Mouse (Mus musculus) hindbrain, embryonic 12.5 days (tissue): ENCODE measurements around the gene Xirp1. TPM values are rescaled to one million over a fixed set of nuclear protein-coding genes. Genes with fewer than 3 reads are reported as not detected.

ENCODE experiments used
- ATAC-seq: fragments of 200-750 bp; cut with Nextera tagmentation; 2 replicates; pipeline ENCODE4 v1.8.0; 2017; ENCODE audit warnings: moderate TSS enrichment; ENCODE audit not compliant: low FRiP score
- H3K27ac ChIP-seq: fragments of 300-500 bp; sonication (generic); 2 replicates; pipeline ENCODE4 v1.5.1; 2016; ENCODE audit warnings: mild to moderate bottlenecking
- H3K27me3 ChIP-seq: fragments of 300-500 bp; sonication (generic); 2 replicates; pipeline ENCODE4 v1.6.1; 2016; ENCODE audit warnings: mild to moderate bottlenecking
- H3K36me3 ChIP-seq: fragments of 300-500 bp; sonication (generic); 2 replicates; pipeline ENCODE4 v1.6.1; 2016; ENCODE audit warnings: mild to moderate bottlenecking
- H3K4me1 ChIP-seq: fragments of 300-500 bp; sonication (generic); 2 replicates; pipeline ENCODE4 v1.6.1; 2016
- H3K4me2 ChIP-seq: fragments of 300-500 bp; sonication (generic); replicated peaks from 2 replicates; pipeline ENCODE4 v1.6.1; 2016; ENCODE audit warnings: mild to moderate bottlenecking
- H3K4me3 ChIP-seq: fragments of 300-500 bp; sonication (generic); 2 replicates; pipeline ENCODE4 v1.5.1; 2016; ENCODE audit warnings: mild to moderate bottlenecking
- H3K9ac ChIP-seq: fragments of 300-500 bp; sonication (generic); 2 replicates; pipeline ENCODE4 v1.6.1; 2016; ENCODE audit warnings: mild to moderate bottlenecking, moderate library complexity
- H3K9me3 ChIP-seq: fragments of 300-500 bp; sonication (generic); replicated peaks from 2 replicates; pipeline ENCODE4 v1.6.1; 2016; ENCODE audit warnings: mild to moderate bottlenecking
- WGBS: fragments of 180-500 bp; shearing (Covaris S2); methylation state at CpG from one replicate; pipeline ENCODE4 v1.1.7; 2016; 5-methylcytosine and 5-hydroxymethylcytosine counted together
- polyA plus RNA-seq: library from polyadenylated mRNA; unstranded; fragments of >200 nt; fragmentation: Nextera tagmentation; extraction: Ambion mirVana; gene quantifications from 2 replicates; pipeline ENCODE4 v1.2.1, GENCODE M21; 2016

Gene Xirp1
- polyA plus RNA-seq, 1 experiment from 2014 or later = 0.04 TPM

GRCm38 (mm10) chr9:119982956-119983551 is 40.3 kb downstream of the Xirp1 start:
- Histone ChIP-seq H3K36me3 (no peaks in the 10 kb centered on the region), H3K4me1 (peaks cover 53% of the 10 kb centered on the region), H3K27me3 (peaks cover 27% of the 10 kb centered on the region), H3K9ac (peak overlapping the region; percentile 57), H3K4me3 (peak overlapping the region; percentile 60), H3K4me2 (peak overlapping the region; percentile 87), H3K9me3 (no peaks in the 10 kb centered on the region), H3K27ac (0 out of 2 replicates have a peak overlapping the region, but pooled peaks have one; percentile 48)
- peak; percentile 4; the same call in 1 of the 2 replicates for ATAC-seq
- WGBS = under 1% methylated on average over 48 of the region's 48 CpGs

- H3K36me3 ChIP-seq = no peaks in the 10 kb centered on the region
- H3K9me3 ChIP-seq = no peaks in the 10 kb centered on the region
- 2% methylated on average over 11 of the region's 11 CpGs for WGBS
- H3K27ac ChIP-seq = peak overlapping the region; percentile 84; the same call in 1 of the 2 replicates
- H3K4me1 ChIP-seq = peaks cover 60% of the 10 kb centered on the region
- H3K4me3 ChIP-seq = peak overlapping the region; percentile 60
- H3K27me3 ChIP-seq = peaks cover 27% of the 10 kb centered on the region
- H3K9ac ChIP-seq = peak overlapping the region; percentile 0; the same call in 1 of the 2 replicates
- peak; percentile 44 for ATAC-seq
- peak overlapping the region; percentile 87 for H3K4me2 ChIP-seq
These were observed 41.1 kb downstream of the Xirp1 start for GRCm38 (mm10) chr9:119982241-119982811.

DNA sequence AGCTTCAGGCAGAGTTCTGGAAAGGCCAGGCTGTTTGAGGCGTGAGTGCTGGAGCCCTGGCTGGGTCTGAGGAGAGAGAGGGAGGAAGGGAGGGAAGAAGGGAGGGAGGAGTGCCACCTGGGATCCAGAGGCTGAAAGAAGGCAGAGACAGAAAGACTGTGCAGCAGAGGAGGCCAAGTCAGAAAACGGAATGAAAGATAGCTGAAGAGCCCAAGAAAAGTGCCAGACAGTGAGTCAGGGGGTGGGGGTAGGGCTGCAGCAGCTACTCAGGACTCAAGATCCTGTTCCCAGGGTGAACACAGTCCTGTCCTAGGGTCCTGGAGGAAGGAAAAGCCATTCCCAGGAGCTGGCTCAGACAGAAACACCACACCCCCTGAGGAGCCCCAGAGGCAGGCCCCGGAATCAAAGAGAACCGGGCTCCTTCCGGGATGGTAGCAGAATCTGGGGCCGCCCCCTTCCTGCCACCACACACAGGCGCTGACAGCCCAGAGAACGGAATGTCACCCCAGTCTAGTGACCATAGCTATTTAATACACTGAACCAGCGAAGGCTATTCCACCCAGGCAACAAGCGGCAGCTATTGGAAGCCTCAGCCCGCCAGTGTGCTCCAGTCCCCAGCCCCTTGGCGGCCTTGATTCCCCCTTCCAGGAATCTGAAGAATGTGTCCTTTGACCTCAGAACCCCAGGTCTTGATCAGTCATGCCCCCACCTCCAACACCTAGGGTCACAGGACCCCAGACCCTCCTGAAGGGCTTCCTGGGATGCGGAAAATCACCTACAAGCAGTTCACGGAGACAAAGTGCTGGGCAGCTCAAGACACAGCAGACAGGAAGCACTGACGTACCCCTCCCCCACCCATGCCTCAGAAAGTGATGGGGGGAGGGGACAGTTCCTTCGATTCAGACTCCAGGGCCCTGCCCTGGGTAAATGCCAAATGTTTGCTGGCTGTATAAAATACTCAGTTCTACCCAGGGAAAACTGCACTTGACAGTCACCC is 41.9 kb downstream of the Xirp1 start:
- ATAC-seq = peak; percentile 29
- Histone ChIP-seq H3K9me3 (no peaks in the 10 kb centered on the region), H3K4me3 (peak overlapping the region; percentile 24), H3K9ac (peak overlapping the region; percentile 38; the same call in 1 of the 2 replicates), H3K27me3 (peaks cover 27% of the 10 kb centered on the region), H3K36me3 (no peaks in the 10 kb centered on the region), H3K4me2 (peak overlapping the region; percentile 87), H3K4me1 (peaks cover 65% of the 10 kb centered on the region), H3K27ac (peak overlapping the region; percentile 84)
- 2% methylated on average over 16 of the region's 16 CpGs for WGBS

DNA sequence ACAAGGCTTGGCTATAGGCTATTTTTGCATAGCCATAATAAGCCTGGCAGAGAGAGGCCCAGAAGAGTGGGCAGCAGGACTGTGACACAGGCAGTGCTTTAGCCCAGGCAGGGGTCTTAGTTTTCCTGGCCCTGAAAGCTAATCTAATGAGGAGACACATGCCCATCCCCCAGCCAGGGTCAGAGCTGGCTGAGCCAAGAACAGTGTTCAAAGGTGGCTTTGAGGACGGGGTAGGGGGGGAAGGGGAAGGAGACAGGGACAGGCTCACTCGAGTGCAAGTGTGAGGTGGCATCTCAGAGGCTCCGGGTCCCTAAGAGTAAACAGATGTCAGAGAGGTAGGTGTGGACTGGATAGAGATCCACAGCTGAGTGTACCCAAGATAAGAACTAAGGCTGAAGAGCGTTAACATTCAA is 42.6 kb downstream of the Xirp1 start:
- 6% methylated on average over 4 of the region's 4 CpGs for WGBS

DNA sequence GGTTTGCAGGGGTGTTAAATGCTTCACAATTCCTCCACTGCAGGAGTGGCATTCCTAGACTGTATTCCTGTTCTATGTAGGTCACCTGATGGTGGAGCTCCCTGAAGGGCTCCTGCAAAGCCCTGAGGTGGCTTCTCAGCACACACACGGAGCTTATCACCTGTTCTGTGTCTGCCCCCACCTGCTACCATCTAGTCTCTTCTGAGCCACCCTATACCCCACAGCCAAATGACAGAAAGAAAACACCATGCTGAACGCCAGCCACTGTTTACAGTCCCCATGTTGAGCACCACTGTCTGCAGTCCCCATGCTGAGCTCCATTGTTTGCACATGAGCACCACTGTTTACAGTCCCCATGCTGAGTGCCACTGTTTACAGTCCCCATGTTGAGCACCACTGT is 43.6 kb downstream of the Xirp1 start:
- no peak overlapping the region for H3K4me2 ChIP-seq
- H3K9me3 ChIP-seq = no peaks in the 10 kb centered on the region
- no peaks in the 10 kb centered on the region for H3K36me3 ChIP-seq
- peaks cover 25% of the 10 kb centered on the region for H3K27me3 ChIP-seq
- peaks cover 65% of the 10 kb centered on the region for H3K4me1 ChIP-seq
- no peak overlapping the region for H3K27ac ChIP-seq
- no peak overlapping the region for H3K4me3 ChIP-seq
- no peak overlapping the region for H3K9ac ChIP-seq
- no peak for ATAC-seq
- WGBS = 42% methylated on average over 2 of the region's 2 CpGs

More for the DNA sequence above, 42.6 kb downstream of the Xirp1 start:
- Histone ChIP-seq H3K9ac (peak overlapping the region; percentile 38; the same call in 1 of the 2 replicates), H3K4me3 (no peak overlapping the region), H3K4me2 (peak overlapping the region; percentile 87), H3K4me1 (peaks cover 65% of the 10 kb centered on the region), H3K27me3 (peaks cover 27% of the 10 kb centered on the region), H3K36me3 (no peaks in the 10 kb centered on the region), H3K27ac (peak overlapping the region; percentile 84), H3K9me3 (no peaks in the 10 kb centered on the region)
- ATAC-seq = no peak

- Histone ChIP-seq H3K36me3 (no peaks in the 10 kb centered on the region), H3K4me1 (peaks cover 58% of the 10 kb centered on the region), H3K4me2 (no peak overlapping the region), H3K27ac (no peak overlapping the region), H3K9ac (no peak overlapping the region), H3K9me3 (no peaks in the 10 kb centered on the region), H3K27me3 (peaks cover 18% of the 10 kb centered on the region), H3K4me3 (no peak overlapping the region)
- ATAC-seq = no peak
- 86% methylated on average over 6 of the region's 6 CpGs for WGBS
These were observed 44.5 kb downstream of the Xirp1 start for GRCm38 (mm10) chr9:119978811-119979441.

DNA sequence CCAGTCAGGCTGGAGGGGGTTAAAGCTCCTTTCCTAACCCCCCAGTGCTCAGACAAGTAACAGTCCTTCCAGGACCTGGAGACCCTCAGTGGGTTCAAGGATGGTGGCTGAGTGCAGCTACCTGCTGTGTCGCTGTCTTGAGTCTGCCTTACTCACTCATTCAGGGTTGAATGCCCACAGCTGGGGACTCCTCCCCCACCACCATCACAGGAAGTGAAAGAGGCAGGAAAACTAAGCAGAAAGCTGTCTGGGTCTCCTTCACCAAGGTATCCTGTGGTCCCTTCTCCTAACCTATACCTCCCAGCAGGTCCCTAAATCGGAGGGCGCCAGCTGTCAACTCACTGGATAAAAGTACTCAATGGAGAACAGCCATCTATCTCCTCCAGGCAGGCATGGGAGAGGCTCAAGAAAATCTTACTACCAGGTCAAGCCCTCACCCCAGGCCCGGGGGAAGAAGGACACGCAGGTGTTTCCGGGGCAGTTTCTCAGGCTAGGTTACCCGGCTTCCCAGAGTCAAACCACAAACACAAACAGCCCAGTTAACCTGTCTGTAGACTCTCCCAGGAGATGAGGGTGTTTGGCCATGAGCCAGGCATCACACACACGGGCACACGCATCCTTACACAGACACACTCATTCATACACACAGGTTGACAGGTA is 45.1 kb downstream of the Xirp1 start:
- no peak overlapping the region for H3K4me2 ChIP-seq
- H3K27me3 ChIP-seq = peaks cover 14% of the 10 kb centered on the region
- no peak for ATAC-seq
- H3K4me3 ChIP-seq = no peak overlapping the region
- no peaks in the 10 kb centered on the region for H3K36me3 ChIP-seq
- WGBS = 52% methylated on average over 9 of the region's 9 CpGs
- H3K9ac ChIP-seq = no peak overlapping the region
- H3K4me1 ChIP-seq = peaks cover 53% of the 10 kb centered on the region
- no peaks in the 10 kb centered on the region for H3K9me3 ChIP-seq
- H3K27ac ChIP-seq = peak overlapping the region; percentile 12; the same call in 1 of the 2 replicates

- 0 out of 2 replicates have a peak overlapping the region, but pooled peaks have one; percentile 12 for H3K27ac ChIP-seq
- peaks cover 46% of the 10 kb centered on the region for H3K4me1 ChIP-seq
- WGBS = 46% methylated on average over 5 of the region's 5 CpGs
These were observed 45.8 kb downstream of the Xirp1 start for GRCm38 (mm10) chr9:119977557-119978060.

GRCm38 (mm10) chr9:119976704-119977556 is 46.5 kb downstream of the Xirp1 start:
- no peak overlapping the region for H3K4me2 ChIP-seq
- no peak for ATAC-seq
- H3K27me3 ChIP-seq = 0 out of 2 replicates have a peak, but pooled peaks cover 2% of the 10 kb centered on the region
- WGBS = 57% methylated on average over 17 of the region's 17 CpGs
- H3K4me3 ChIP-seq = no peak overlapping the region
- no peak overlapping the region for H3K9ac ChIP-seq
- peaks cover 39% of the 10 kb centered on the region for H3K4me1 ChIP-seq
- H3K27ac ChIP-seq = no peak overlapping the region
- H3K36me3 ChIP-seq = 0 out of 2 replicates have a peak, but pooled peaks cover 2% of the 10 kb centered on the region
- H3K9me3 ChIP-seq = no peaks in the 10 kb centered on the region

More at GRCm38 (mm10) chr9:119977557-119978060, 45.8 kb downstream of the Xirp1 start:
- Histone ChIP-seq H3K9ac (no peak overlapping the region), H3K4me3 (no peak overlapping the region), H3K9me3 (no peaks in the 10 kb centered on the region), H3K4me2 (no peak overlapping the region), H3K27me3 (0 out of 2 replicates have a peak, but pooled peaks cover 8% of the 10 kb centered on the region), H3K36me3 (0 out of 2 replicates have a peak, but pooled peaks cover 2% of the 10 kb centered on the region)
- ATAC-seq = no peak

- ATAC-seq = no peak
- Histone ChIP-seq H3K9ac (no peak overlapping the region), H3K27ac (no peak overlapping the region), H3K27me3 (0 out of 2 replicates have a peak, but pooled peaks cover 2% of the 10 kb centered on the region), H3K36me3 (0 out of 2 replicates have a peak, but pooled peaks cover 2% of the 10 kb centered on the region), H3K4me1 (peaks cover 28% of the 10 kb centered on the region), H3K4me2 (no peak overlapping the region), H3K4me3 (no peak overlapping the region), H3K9me3 (no peaks in the 10 kb centered on the region)
- 96% methylated on average over 4 of the region's 4 CpGs for WGBS
These were observed 48.1 kb downstream of the Xirp1 start for GRCm38 (mm10) chr9:119975286-119975685.
